Mouse (Mus musculus) heart, postnatal 0 days (tissue): ENCODE results near the gene Plg. TPM values are rescaled to one million over a fixed set of nuclear protein-coding genes. Genes with fewer than 3 reads are reported as not detected.

ENCODE experiments used
- ATAC-seq: fragments of 200-750 bp; cut with Nextera tagmentation; 2 replicates; pipeline ENCODE4 v1.8.0; 2017; ENCODE audit warnings: low read depth, moderate number of reproducible peaks, moderate library complexity; ENCODE audit not compliant: insufficient read depth
- DNase-seq: peaks from one replicate; pipeline ENCODE4 v3.0.0-alpha.2; 2016; ENCODE audit warnings: low spot score
- H3K27ac ChIP-seq: fragments of 300-500 bp; sonication (generic); 2 replicates; pipeline ENCODE4 v1.5.1; 2014; ENCODE audit warnings: low read depth, mild to moderate bottlenecking
- H3K27me3 ChIP-seq: fragments of 300-500 bp; sonication (generic); 2 replicates; pipeline ENCODE4 v1.6.1; 2014; ENCODE audit warnings: low read length, mixed read lengths; ENCODE audit not compliant: control insufficient read depth, insufficient read depth
- H3K36me3 ChIP-seq: fragments of 300-500 bp; sonication (generic); replicated peaks from 2 replicates; pipeline ENCODE4 v1.6.1; 2014; ENCODE audit warnings: low read length, mixed read lengths; ENCODE audit not compliant: control insufficient read depth, insufficient read depth
- H3K4me1 ChIP-seq: fragments of 300-500 bp; sonication (generic); 2 replicates; pipeline ENCODE4 v1.6.1; 2014; ENCODE audit warnings: antibody characterized with exemption; ENCODE audit not compliant: control insufficient read depth, insufficient read depth
- H3K4me2 ChIP-seq: fragments of 300-500 bp; sonication (generic); 2 replicates; pipeline ENCODE4 v1.6.1; 2014; ENCODE audit warnings: low read depth, mild to moderate bottlenecking, low read length, moderate library complexity
- H3K4me3 ChIP-seq: fragments of 300-500 bp; sonication (generic); 2 replicates; pipeline ENCODE4 v1.5.1; 2014; ENCODE audit warnings: low read depth, low read length
- H3K9ac ChIP-seq: fragments of 300-500 bp; sonication (generic); replicated peaks from 2 replicates; pipeline ENCODE4 v1.6.1; 2014; ENCODE audit warnings: low read depth, low read length, mixed read lengths
- H3K9me3 ChIP-seq: fragments of 300-500 bp; sonication (generic); replicated peaks from 2 replicates; pipeline ENCODE4 v1.6.1; 2016; ENCODE audit warnings: low read length; ENCODE audit not compliant: control insufficient read depth
- CTCF ChIP-seq: IDR thresholded peaks from 2 replicates; pipeline ENCODE4 v1.5.1; 2016; ENCODE audit warnings: antibody characterized with exemption, control low read depth, low read depth
- EP300 ChIP-seq: IDR thresholded peaks from 2 replicates; pipeline ENCODE4 v1.6.1; 2016; ENCODE audit warnings: antibody characterized with exemption, low read depth
- WGBS: fragments of 180-500 bp; shearing (Covaris S2); extraction: QIAGEN DNeasy Blood & Tissue Kit; methylation state at CpG from one replicate; pipeline ENCODE4 v1.1.7; 2014; 5-methylcytosine and 5-hydroxymethylcytosine counted together
- polyA plus RNA-seq: library from polyadenylated mRNA; unstranded; fragments of >200 nt; fragmentation: Nextera tagmentation; extraction: Ambion mirVana; gene quantifications from 2 replicates; pipeline ENCODE4 v1.2.1, GENCODE M21; 2015
- total RNA-seq: library from RNA; depleted of rRNA; stranded (reverse); fragments of >200 nt; gene quantifications from 2 replicates; pipeline ENCODE4 v1.2.3, GENCODE M21; 2014; ENCODE audit warnings: low replicate concordance

Plg gene
- total and polyA plus RNA-seq, 2 experiments from 2014 or later = 0.38 TPM; not detected in 1

DNA sequence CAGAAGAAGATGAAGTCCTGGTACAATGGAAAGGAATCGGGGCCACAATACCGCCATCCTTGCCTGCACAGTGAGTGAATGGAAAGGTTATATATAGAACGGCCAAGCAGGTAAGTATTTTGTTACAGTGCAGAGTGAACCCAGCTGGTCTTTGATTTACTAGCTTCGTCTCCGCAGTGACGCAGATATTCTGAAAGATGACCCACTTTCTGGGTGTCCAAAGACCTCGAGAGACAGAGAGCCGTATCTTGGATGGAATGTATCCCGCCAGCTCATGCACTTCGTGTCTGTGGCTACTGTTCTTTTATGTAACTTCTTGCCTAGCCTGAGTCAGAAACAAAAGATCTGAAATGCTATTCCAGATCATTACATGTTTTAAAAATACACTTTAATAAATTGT, 59.4 kb downstream of the Plg start:
- no peaks in the 10 kb centered on the region for H3K4me1 ChIP-seq
- H3K27me3 ChIP-seq = no peaks in the 10 kb centered on the region
- H3K4me2 ChIP-seq = no peak overlapping the region
- no peaks in the 10 kb centered on the region for H3K36me3 ChIP-seq
- H3K9ac ChIP-seq = no peak overlapping the region
- ATAC-seq (no peak), DNase-seq (no peak)
- 75% methylated on average over 10 of the region's 10 CpGs for WGBS
- no peak overlapping the region for H3K4me3 ChIP-seq
- no peak for TF ChIP-seq EP300
- no peaks in the 10 kb centered on the region for H3K9me3 ChIP-seq
- no peak overlapping the region for H3K27ac ChIP-seq

DNA sequence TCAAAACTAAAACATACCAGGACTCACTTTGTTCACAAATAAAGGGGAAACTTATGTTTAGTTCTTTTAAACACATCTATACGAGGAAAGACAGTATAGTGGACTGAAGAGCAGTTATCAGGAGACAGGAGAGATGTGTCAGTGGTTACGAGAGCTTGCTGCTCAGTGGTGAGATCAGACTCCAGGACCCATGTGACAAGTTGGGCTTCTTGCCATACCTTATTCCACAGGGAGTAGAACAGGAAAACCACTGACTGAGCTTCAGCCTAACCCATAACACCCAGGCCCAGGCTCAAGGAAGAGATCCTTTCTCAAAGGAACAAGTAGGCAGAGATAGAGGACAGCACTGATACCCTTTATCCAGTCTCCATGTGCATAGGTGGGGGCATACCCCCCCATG, 66.2 kb downstream of the Plg start:
- Histone ChIP-seq H3K27ac (no peak overlapping the region), H3K27me3 (no peaks in the 10 kb centered on the region), H3K9me3 (no peaks in the 10 kb centered on the region), H3K4me3 (no peak overlapping the region), H3K4me1 (0 out of 2 replicates have a peak, but pooled peaks cover 4% of the 10 kb centered on the region), H3K4me2 (no peak overlapping the region), H3K9ac (no peak overlapping the region), H3K36me3 (no peaks in the 10 kb centered on the region)
- ATAC-seq (no peak; the same call in 1 of the 2 replicates), DNase-seq (no peak)
- TF ChIP-seq EP300 = no peak
- TF ChIP-seq CTCF = no peak
- WGBS = 19% methylated on average over 2 of the region's 2 CpGs

DNA sequence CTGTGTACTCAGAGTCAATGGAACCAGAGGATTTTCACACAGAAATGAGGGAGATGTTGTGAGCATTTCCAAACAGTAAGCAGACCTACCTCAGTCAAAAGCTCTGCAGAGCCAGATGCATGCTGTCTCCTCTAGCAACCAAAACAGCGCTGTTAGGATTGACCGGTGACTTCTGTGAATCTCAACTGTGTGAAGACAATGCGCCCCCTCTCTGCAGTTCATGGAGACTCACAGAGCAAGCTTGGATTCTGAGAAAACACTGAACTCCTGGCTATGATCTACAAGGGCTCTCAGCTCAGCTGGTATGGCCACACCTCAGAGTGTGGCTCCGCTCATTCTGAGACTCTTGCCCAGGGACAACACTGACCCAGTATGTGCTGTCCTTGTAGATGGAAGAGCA, 72.8 kb downstream of the Plg start:
- Histone ChIP-seq H3K4me3 (no peak overlapping the region), H3K27ac (no peak overlapping the region), H3K27me3 (no peaks in the 10 kb centered on the region), H3K9ac (no peak overlapping the region), H3K36me3 (no peaks in the 10 kb centered on the region), H3K9me3 (no peaks in the 10 kb centered on the region), H3K4me1 (no peaks in the 10 kb centered on the region), H3K4me2 (no peak overlapping the region)
- WGBS = 56% methylated on average over 4 of the region's 4 CpGs
- peak; percentile 51 for TF ChIP-seq CTCF
- TF ChIP-seq EP300 = no peak
- DNase-seq (no peak), ATAC-seq (no peak)

DNA sequence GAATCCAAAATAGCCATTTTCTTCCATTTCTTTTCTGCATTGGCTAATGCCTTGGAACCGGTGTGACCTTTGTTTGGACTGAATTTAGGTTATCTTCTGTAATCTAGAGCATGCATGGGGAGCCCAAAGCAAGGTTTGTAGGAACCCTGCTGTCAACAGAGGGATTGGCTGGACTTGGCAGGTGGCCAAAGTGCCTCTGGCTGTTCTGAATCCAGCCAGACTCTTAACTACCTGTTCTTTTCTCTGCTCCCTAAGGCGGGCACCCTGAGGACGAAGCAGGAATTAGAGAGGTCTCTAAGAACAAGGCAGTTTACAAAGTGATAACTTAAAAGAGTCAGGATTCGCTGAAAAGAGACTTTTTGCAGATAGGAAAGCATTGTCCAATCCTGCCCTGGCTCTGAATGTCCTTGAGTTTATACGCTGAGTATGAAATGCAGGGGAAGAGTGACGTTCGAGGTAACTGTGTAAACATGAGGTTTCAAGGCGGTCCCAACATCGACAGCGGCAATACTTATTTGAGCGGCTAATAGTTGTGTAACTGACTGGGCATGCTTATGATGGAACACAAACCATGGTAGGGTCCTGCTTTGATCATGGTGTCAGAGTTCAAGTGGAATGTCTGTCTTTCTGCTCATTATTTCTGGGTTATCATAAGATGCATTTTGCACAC, 74.6 kb downstream of the Plg start:
- Histone ChIP-seq H3K4me1 (no peaks in the 10 kb centered on the region), H3K9ac (no peak overlapping the region), H3K4me2 (no peak overlapping the region), H3K27me3 (no peaks in the 10 kb centered on the region), H3K36me3 (no peaks in the 10 kb centered on the region), H3K4me3 (no peak overlapping the region), H3K9me3 (no peaks in the 10 kb centered on the region), H3K27ac (no peak overlapping the region)
- WGBS = 61% methylated on average over 11 of the region's 11 CpGs
- TF ChIP-seq EP300 (no peak), CTCF (no peak)
- DNase-seq = no peak
- no peak for ATAC-seq

DNA sequence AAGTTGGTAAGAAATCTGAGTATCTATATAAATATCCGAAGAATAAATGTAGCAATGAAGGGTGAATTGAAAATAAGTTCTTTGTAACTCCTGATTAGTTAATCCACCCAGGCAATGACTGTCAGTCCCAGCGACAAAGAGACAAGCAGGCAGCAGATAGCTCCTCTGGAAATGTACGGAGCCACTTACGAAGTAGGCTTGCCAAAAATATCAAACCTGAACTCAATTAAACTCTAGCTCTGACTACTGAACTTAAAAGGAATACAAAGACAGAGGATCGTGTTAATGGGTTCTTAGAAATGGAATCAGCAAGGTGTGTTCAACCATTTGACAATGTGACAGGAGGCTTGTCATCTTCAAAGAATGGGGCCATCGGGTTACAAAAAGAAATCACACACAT, 75.3 kb downstream of the Plg start:
- H3K9ac ChIP-seq = no peak overlapping the region
- no peaks in the 10 kb centered on the region for H3K4me1 ChIP-seq
- no peaks in the 10 kb centered on the region for H3K36me3 ChIP-seq
- H3K4me3 ChIP-seq = no peak overlapping the region
- no peak for ATAC-seq
- 54% methylated on average over 6 of the region's 6 CpGs for WGBS
- no peak overlapping the region for H3K27ac ChIP-seq
- TF ChIP-seq CTCF (no peak), EP300 (no peak)
- no peak for DNase-seq
- H3K9me3 ChIP-seq = no peaks in the 10 kb centered on the region
- no peak overlapping the region for H3K4me2 ChIP-seq
- H3K27me3 ChIP-seq = no peaks in the 10 kb centered on the region

DNA sequence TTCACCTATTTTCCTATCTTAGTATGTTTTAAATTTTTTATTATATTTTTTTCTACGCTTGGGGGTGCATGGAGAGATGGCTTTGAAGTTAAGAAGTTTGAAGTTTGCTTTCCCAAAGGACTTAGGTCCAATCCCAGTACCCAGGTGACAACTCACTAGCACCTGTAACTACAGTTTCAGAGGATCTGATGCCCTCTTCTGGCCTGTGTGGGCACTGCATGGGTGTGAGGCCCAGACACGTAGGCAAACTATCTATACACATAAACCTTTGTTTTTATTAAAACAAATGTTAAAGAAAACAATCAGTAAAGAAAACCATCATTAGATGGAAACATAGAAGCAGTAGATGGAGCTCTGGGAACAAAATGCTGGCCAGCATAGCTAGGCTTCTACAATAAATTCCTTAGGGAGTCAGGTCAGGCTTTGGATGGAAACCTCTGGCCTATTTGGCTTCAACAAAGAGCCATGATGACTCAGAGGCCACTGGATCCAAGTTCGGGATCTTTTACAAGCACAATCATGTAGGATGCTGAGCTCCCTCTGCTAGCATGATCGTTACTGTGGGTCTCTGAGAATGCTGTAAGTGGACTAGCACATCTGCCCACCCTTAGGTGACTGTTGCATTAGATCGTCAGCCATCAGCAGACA, 76.9 kb downstream of the Plg start:
- Histone ChIP-seq H3K36me3 (no peaks in the 10 kb centered on the region), H3K9me3 (no peaks in the 10 kb centered on the region), H3K4me2 (no peak overlapping the region), H3K27ac (no peak overlapping the region), H3K4me3 (no peak overlapping the region), H3K27me3 (no peaks in the 10 kb centered on the region), H3K4me1 (no peaks in the 10 kb centered on the region), H3K9ac (no peak overlapping the region)
- DNase-seq = no peak
- TF ChIP-seq EP300 (no peak), CTCF (peak; percentile 45)
- ATAC-seq = no peak
- WGBS = 68% methylated on average over 5 of the region's 5 CpGs
